Mouse (Mus musculus) heart, adult 2 months (tissue): ENCODE data around the gene Isoc2b.

ENCODE experiments used
- CTCF ChIP-seq: fragments of 200-600 bp; IDR thresholded peaks from 2 replicates; pipeline ENCODE4 v1.8.1; 2022; ENCODE audit warnings: antibody characterized with exemption, mild to moderate bottlenecking, moderate library complexity
- POLR2A ChIP-seq: fragments of 200-500 bp; IDR thresholded peaks from 2 replicates; pipeline ENCODE4 v1.6.1; 2011; ENCODE audit warnings: mild to moderate bottlenecking, low read depth, low read length, control low read depth; ENCODE audit not compliant: insufficient read depth

GRCm38 (mm10) chr7:4870133-4870532 is at the start of gene Isoc2b:
- no peak for TF ChIP-seq POLR2A
- no peak for TF ChIP-seq CTCF
